Mouse (Mus musculus) G1E (cell line): ENCODE measurements around the gene Rag2. TPM values are rescaled to one million over a fixed set of nuclear protein-coding genes. Genes with fewer than 3 reads are reported as not detected.

Experiments
- ATAC-seq: 2 replicates; pipeline ENCODE4 v1.8.0; 2016; ENCODE audit warnings: mild to moderate bottlenecking; ENCODE audit not compliant: insufficient number of reproducible peaks, poor library complexity, low FRiP score, severe bottlenecking; ENCODE audit errors: extremely low read depth
- DNase-seq: peaks from one replicate; pipeline ENCODE4 v3.0.0; 2012; ENCODE audit warnings: low spot score
- H3K27me3 ChIP-seq: 2 replicates; pipeline ENCODE4 v1.6.1; 2012; ENCODE audit warnings: mild to moderate bottlenecking, low read length, inconsistent platforms; ENCODE audit not compliant: insufficient read depth
- H3K36me3 ChIP-seq: replicated peaks from 2 replicates; pipeline ENCODE3; 2012; ENCODE audit warnings: mild to moderate bottlenecking, inconsistent platforms
- H3K4me1 ChIP-seq: 2 replicates; pipeline ENCODE4 v1.6.1; 2012; ENCODE audit warnings: low read depth, low read length, inconsistent platforms, mixed read lengths; ENCODE audit not compliant: insufficient read depth
- H3K4me3 ChIP-seq: 2 replicates; pipeline ENCODE4 v1.5.1; 2012; ENCODE audit warnings: low read depth, mild to moderate bottlenecking, inconsistent platforms, low read length, moderate library complexity, mixed read lengths
- H3K9me3 ChIP-seq: replicated peaks from 2 replicates; pipeline ENCODE4 v1.6.1; 2012; ENCODE audit warnings: inconsistent platforms
- CTCF ChIP-seq: IDR thresholded peaks from 2 replicates; pipeline ENCODE4 v1.5.1; 2012; ENCODE audit warnings: low read depth, low read length, inconsistent platforms, mixed read lengths
- GATA1 ChIP-seq: IDR thresholded peaks from 2 replicates; pipeline ENCODE4 v1.6.1; 2012; ENCODE audit warnings: borderline replicate concordance, low read length, inconsistent platforms, mixed read lengths
- GATA2 ChIP-seq: IDR thresholded peaks from 2 replicates; pipeline ENCODE4 v1.6.1; 2012; ENCODE audit warnings: low read depth, low read length, inconsistent platforms, borderline replicate concordance
- POLR2AphosphoS5 ChIP-seq: IDR thresholded peaks from 2 replicates; pipeline ENCODE4 v1.6.1; 2012; ENCODE audit warnings: low read depth, low read length, inconsistent platforms; ENCODE audit not compliant: insufficient replicate concordance
- TAL1 ChIP-seq: conservative IDR thresholded peaks from 2 replicates; pipeline ENCODE4 v1.6.1; 2012; ENCODE audit warnings: low read depth, low read length, inconsistent platforms, mixed read lengths
- polyA plus RNA-seq: library from polyadenylated mRNA; stranded (reverse); fragments of >175 nt; gene quantifications from 2 replicates; pipeline ENCODE4 v1.2.3, GENCODE M21; 2012
- total RNA-seq, 2 experiments: library from RNA; stranded (forward) in 1 of 2; stranded (reverse) in 1 of 2; fragments of 200-1000 nt in 1 of 2; fragments of >200 nt in 1 of 2; fragmentation: Nextera tagmentation in 1 of 2; gene quantifications; 2 replicates each; pipeline ENCODE4 v1.2.3; 2014 to 2017

Gene Rag2
- total and polyA plus RNA-seq, 3 experiments: 0.11 TPM; not detected in 2

DNA sequence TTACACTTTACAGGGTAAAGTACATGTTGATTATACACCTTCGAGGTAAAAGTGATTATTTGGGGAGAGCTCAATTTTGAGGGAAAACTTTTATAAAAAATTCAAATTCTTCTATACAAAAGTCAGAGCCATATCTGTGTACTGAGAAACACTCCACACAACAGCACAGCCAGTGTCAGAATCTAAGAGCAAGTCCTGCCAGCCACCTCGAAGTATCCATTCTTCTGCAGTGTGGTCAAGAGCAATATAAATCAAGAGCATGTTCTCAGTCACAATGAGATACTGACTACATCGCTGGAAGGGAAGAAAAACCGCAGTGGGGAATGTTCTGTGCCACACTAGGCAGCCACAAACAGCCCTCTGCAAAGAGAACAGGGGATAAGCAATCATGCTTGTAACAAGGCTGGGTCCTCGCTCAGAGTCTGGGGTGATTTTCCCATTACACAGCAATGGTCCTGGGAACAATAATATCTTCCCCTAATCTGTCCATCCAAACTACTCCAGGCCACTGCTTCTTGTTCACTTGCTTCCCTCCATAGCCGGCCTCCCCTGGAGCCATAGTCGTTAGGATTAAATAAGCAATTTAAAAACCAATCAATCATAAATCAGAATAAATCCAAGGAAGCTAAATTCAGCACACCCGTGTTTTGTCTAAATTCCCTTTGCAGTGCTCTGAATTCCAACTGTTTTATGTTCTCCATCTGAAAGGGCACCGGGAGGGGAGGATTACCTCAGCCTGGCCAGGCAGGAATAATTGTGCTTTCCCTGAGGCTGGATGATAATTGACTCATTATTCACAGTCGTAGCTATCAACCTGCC is 32.3 kb upstream of the Rag2 start:
- Histone ChIP-seq H3K4me3 (no peak overlapping the region), H3K9me3 (no peaks in the 10 kb centered on the region), H3K4me1 (peaks cover 3% of the 10 kb centered on the region; the same call in 1 of the 2 replicates), H3K27me3 (no peaks in the 10 kb centered on the region), H3K36me3 (peaks cover 2% of the 10 kb centered on the region)
- TF ChIP-seq GATA2 (no peak), GATA1 (no peak), POLR2AphosphoS5 (no peak), TAL1 (no peak), CTCF (no peak)
- ATAC-seq: no peak
- DNase-seq: no peak

GRCm38 (mm10) chr2:101592886-101593285 is 31.6 kb upstream of the Rag2 start:
- Histone ChIP-seq H3K36me3 (peaks cover 2% of the 10 kb centered on the region), H3K4me1 (peaks cover 3% of the 10 kb centered on the region; the same call in 1 of the 2 replicates), H3K27me3 (no peaks in the 10 kb centered on the region), H3K4me3 (no peak overlapping the region), H3K9me3 (no peaks in the 10 kb centered on the region)
- no peak for TF ChIP-seq CTCF
- no peak for TF ChIP-seq POLR2AphosphoS5
- TF ChIP-seq GATA1: no peak
- DNase-seq: no peak
- no peak for ATAC-seq

GRCm38 (mm10) chr2:101594681-101595080 is 29.8 kb upstream of the Rag2 start:
- Histone ChIP-seq H3K4me1 (peaks cover 3% of the 10 kb centered on the region; the same call in 1 of the 2 replicates), H3K9me3 (no peaks in the 10 kb centered on the region), H3K27me3 (no peaks in the 10 kb centered on the region), H3K36me3 (peaks cover 2% of the 10 kb centered on the region), H3K4me3 (no peak overlapping the region)
- no peak for ATAC-seq
- DNase-seq: no peak
- TF ChIP-seq GATA1 (no peak), TAL1 (no peak), GATA2 (no peak), CTCF (no peak), POLR2AphosphoS5 (no peak)

DNA sequence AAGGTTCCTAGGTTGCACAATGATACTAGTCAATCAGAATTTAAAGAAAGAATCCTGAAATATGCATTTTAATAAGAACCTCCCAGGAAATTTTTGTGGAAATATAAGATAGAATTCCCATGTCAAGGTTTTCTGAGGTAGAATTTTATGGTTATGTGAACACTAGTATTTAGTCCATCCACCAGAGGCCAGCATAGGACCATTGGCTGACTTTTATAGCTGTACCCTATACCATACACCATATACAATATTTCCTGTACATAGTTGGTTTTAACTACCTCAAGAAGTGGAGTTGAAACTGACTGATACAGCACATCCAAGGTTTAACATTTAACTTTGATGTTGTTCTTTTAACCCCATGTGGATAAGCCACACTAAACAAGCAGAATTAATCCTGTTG is 27.3 kb upstream of the Rag2 start:
- no peak for DNase-seq

DNA sequence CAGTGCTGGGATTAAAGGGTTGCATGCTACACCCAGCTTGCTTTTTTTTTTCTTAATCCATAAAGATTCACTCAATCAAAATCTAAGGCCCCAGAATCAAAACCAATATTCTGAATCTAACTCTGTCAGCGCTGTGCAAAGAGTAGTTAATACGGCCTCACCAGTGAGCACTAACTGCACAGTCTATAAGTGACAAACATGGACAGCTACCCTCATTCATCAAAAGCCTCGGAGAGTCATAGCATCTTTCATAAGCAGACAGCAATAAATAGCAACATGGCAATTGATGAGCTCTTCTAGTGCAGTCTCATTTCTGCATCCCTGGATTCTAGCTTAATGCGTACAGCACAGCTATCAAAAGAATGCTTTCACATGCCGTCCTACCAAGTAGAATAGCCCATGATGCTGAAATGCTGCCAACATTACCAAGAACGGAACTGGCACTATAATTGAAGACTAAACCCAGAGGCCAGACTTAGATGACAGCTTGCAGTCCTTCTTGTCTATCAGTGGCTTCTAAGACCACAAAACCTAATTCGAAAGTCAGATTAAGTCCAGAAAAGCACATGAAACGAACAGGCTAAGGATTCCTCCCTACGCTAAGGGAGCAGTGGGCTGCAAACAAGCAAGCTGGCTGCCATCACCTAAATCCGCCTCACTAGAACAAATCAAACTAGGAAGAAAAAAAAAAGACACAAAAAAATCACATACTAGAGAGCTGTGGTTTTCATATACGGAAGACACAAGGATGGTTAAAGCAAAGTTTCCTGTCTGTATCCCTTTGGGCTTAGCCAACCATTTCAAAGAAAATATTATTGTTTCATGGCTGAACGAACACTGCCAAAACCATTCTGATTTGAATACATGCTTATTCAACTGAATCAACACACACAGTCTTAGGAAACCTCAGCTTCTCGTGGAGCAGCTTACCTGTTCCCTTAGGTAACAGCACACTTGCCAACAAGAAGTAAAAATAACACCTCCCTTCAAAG is 26.0 kb upstream of the Rag2 start:
- Histone ChIP-seq H3K36me3 (peaks cover 6% of the 10 kb centered on the region), H3K4me3 (no peak overlapping the region), H3K4me1 (peaks cover 3% of the 10 kb centered on the region; the same call in 1 of the 2 replicates), H3K27me3 (no peaks in the 10 kb centered on the region), H3K9me3 (no peaks in the 10 kb centered on the region)
- DNase-seq: no peak
- no peak for TF ChIP-seq TAL1
- no peak for TF ChIP-seq POLR2AphosphoS5
- TF ChIP-seq GATA2: no peak
- no peak for TF ChIP-seq CTCF
- no peak for TF ChIP-seq GATA1
- no peak for ATAC-seq

More for the DNA sequence above, 27.3 kb upstream of the Rag2 start:
- TF ChIP-seq GATA1: no peak
- no peak for TF ChIP-seq CTCF
- no peak for TF ChIP-seq POLR2AphosphoS5
- no peak for TF ChIP-seq GATA2
- no peak for TF ChIP-seq TAL1
- no peak overlapping the region for H3K4me3 ChIP-seq
- peaks cover 3% of the 10 kb centered on the region; the same call in 1 of the 2 replicates for H3K4me1 ChIP-seq
- H3K9me3 ChIP-seq: no peaks in the 10 kb centered on the region
- no peaks in the 10 kb centered on the region for H3K27me3 ChIP-seq
- ATAC-seq: no peak
- H3K36me3 ChIP-seq: peaks cover 6% of the 10 kb centered on the region

DNA sequence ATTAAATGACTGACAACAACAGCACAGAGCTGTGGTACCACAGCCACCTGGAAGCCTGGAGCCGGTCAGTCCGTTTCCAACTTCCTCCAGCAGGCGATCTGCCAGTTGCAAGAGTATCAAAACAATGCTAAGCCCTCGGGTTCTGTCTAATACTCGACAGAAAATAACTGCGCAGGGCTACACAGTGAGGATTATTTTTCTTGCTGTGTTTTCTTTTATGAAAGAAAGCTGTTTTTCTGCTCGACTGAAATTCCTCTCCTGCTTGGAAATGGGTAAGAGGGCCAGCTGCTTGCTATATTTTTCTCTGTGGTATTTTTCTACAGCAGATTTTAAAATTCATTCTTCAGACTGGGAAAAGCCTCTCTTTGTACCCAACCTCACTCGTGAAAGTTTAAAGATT is 23.8 kb upstream of the Rag2 start:
- Histone ChIP-seq H3K4me1 (no peaks in the 10 kb centered on the region), H3K27me3 (no peaks in the 10 kb centered on the region), H3K9me3 (no peaks in the 10 kb centered on the region), H3K36me3 (peaks cover 6% of the 10 kb centered on the region), H3K4me3 (no peak overlapping the region)
- ATAC-seq: no peak
- TF ChIP-seq CTCF: no peak
- no peak for TF ChIP-seq GATA1
- TF ChIP-seq GATA2: no peak
- no peak for TF ChIP-seq POLR2AphosphoS5
- TF ChIP-seq TAL1: no peak
- DNase-seq: no peak
